Mouse (Mus musculus): ENCODE data around the gene Gm10985.

Gm10985 gene

GRCm38 (mm10) chr3:53844786-53845185 lies at the start of gene Gm10985:
TSS of gene Gm10985 (plus strand) at chr3:53845086.
- no peak for DNase-seq

- no peak for DNase-seq
Measured at GRCm38 (mm10) chr3:53796933-53797332, 48.0 kb upstream of the Gm10985 start.

GRCm38 (mm10) chr3:53799671-53800070 lies 45.2 kb upstream of the Gm10985 start:
- no peak for DNase-seq

- DNase-seq: no peak
Measured at GRCm38 (mm10) chr3:53813421-53813977, 31.4 kb upstream of the Gm10985 start.

GRCm38 (mm10) chr3:53834238-53834637 lies 10.6 kb upstream of the Gm10985 start:
- DNase-seq: peak; percentile 67

GRCm38 (mm10) chr3:53846206-53846928 lies 1.5 kb downstream of the Gm10985 start:
- DNase-seq: no peak

GRCm38 (mm10) chr3:53847726-53848125 lies 2.8 kb downstream of the Gm10985 start:
- DNase-seq: no peak

GRCm38 (mm10) chr3:53848262-53848661 lies 3.4 kb downstream of the Gm10985 start:
- DNase-seq: no peak

- DNase-seq: no peak
Measured at GRCm38 (mm10) chr3:53854261-53854660, 9.4 kb downstream of the Gm10985 start.

- no peak for DNase-seq
Measured at GRCm38 (mm10) chr3:53854831-53855230, 9.9 kb downstream of the Gm10985 start.

- DNase-seq: peak; percentile 93
Measured at GRCm38 (mm10) chr3:53863383-53864220, 18.7 kb downstream of the Gm10985 start, which contains the start of gene Ufm1. TSS of gene Ufm1 (minus strand) at chr3:53863830.

GRCm38 (mm10) chr3:53868212-53868611 lies 23.3 kb downstream of the Gm10985 start:
- no peak for DNase-seq

- DNase-seq: no peak
Measured at GRCm38 (mm10) chr3:53869263-53869662, 24.4 kb downstream of the Gm10985 start.

- no peak for DNase-seq
Measured at GRCm38 (mm10) chr3:53870482-53870881, 25.6 kb downstream of the Gm10985 start.

GRCm38 (mm10) chr3:53871596-53871995 lies 26.7 kb downstream of the Gm10985 start:
- no peak for DNase-seq

- DNase-seq: peak; percentile 7
Measured at GRCm38 (mm10) chr3:53890619-53891540, 46.0 kb downstream of the Gm10985 start.
